Comparison of ENCODE assay signal across 10 mouse cellular contexts in genomic region chrX:13254273-13254672, GRCm38 (mm10).
"Had no signal": no experiment of that assay in that cellular context is flagged by ENCODE, and none has a peak within 500 bp of the region (broad histone marks: within the 10 kb centered on the region; RNA-seq: fewer than 3 reads in every experiment).

No protein-coding gene starts in this region.

- ATAC-seq: liver, postnatal 0 days; midbrain, embryonic 13.5 days; midbrain, embryonic 15.5 days had no signal

- DNase-seq: liver, postnatal 0 days; lung, adult 2 months; lung, postnatal 14 days; lung, postnatal 36 days; right cerebral cortex, postnatal 14 days; thymus, adult 2 months; thymus, postnatal 25 days; thymus, postnatal 4 days had no signal
